Mouse (Mus musculus) embryonic facial prominence, embryonic 14.5 days (tissue): ENCODE measurements around the gene Itpka. TPM values are rescaled to one million over a fixed set of nuclear protein-coding genes. Genes with fewer than 3 reads are reported as not detected.
"Not testable (repeated sequence)": the region's sequence is repeated elsewhere in the genome, so short reads cannot be mapped to it uniquely, and the experiment has no call there.

Source experiments
- ATAC-seq: fragments of 200-750 bp; cut with Nextera tagmentation; 2 replicates; pipeline ENCODE4 v1.8.0; 2017; ENCODE audit warnings: low read depth, moderate number of reproducible peaks, moderate TSS enrichment
- DNase-seq: peaks from one replicate; pipeline ENCODE4 v3.0.0-alpha.2; 2015; ENCODE audit warnings: low spot score
- H3K27ac ChIP-seq: fragments of 300-500 bp; sonication (generic); replicated peaks from 2 replicates; pipeline ENCODE4 v1.5.1; 2014; ENCODE audit warnings: low read depth, mild to moderate bottlenecking, low read length, moderate library complexity
- H3K27me3 ChIP-seq: fragments of 300-500 bp; sonication (generic); replicated peaks from 2 replicates; pipeline ENCODE4 v1.6.1; 2014; ENCODE audit warnings: low read length; ENCODE audit not compliant: control insufficient read depth, insufficient read depth
- H3K36me3 ChIP-seq: fragments of 300-500 bp; sonication (generic); 2 replicates; pipeline ENCODE4 v1.6.1; 2014; ENCODE audit warnings: low read length, mixed read lengths; ENCODE audit not compliant: control insufficient read depth, insufficient read depth
- H3K4me1 ChIP-seq: fragments of 300-500 bp; sonication (generic); 2 replicates; pipeline ENCODE4 v1.6.1; 2014; ENCODE audit warnings: antibody characterized with exemption, low read length; ENCODE audit not compliant: control insufficient read depth, insufficient read depth
- H3K4me2 ChIP-seq: fragments of 300-500 bp; sonication (generic); 2 replicates; pipeline ENCODE4 v1.6.1; 2014; ENCODE audit warnings: low read depth, mild to moderate bottlenecking, low read length, moderate library complexity, mixed read lengths
- H3K4me3 ChIP-seq: fragments of 300-500 bp; sonication (generic); 2 replicates; pipeline ENCODE4 v1.5.1; 2014; ENCODE audit warnings: low read depth, mild to moderate bottlenecking, low read length
- H3K9ac ChIP-seq: fragments of 300-500 bp; sonication (generic); 2 replicates; pipeline ENCODE4 v1.6.1; 2014; ENCODE audit warnings: low read depth, mild to moderate bottlenecking, low read length, moderate library complexity, mixed read lengths
- H3K9me3 ChIP-seq: fragments of 300-500 bp; sonication (generic); 2 replicates; pipeline ENCODE4 v1.6.1; 2016; ENCODE audit warnings: low read length; ENCODE audit not compliant: control insufficient read depth
- WGBS: fragments of 180-500 bp; shearing (Covaris S2); extraction: QIAGEN DNeasy Blood & Tissue Kit; methylation state at CpG from one replicate; pipeline ENCODE4 v1.1.7; 2014; 5-methylcytosine and 5-hydroxymethylcytosine counted together
- polyA plus RNA-seq: library from polyadenylated mRNA; unstranded; fragments of >200 nt; fragmentation: Nextera tagmentation; extraction: Ambion mirVana; gene quantifications from 2 replicates; pipeline ENCODE4 v1.2.1, GENCODE M21; 2014

Gene Itpka
- polyA plus RNA-seq = 0.84 and 1.2 TPM in 2 replicates

GRCm38 (mm10) chr2:119741581-119742411 is at the start of gene Itpka:
Gene Itpka, plus strand, starts transcription at chr2:119742337.
- WGBS = 0% methylated on average over 16 of the region's 53 CpGs
- H3K4me2 ChIP-seq = peak within 1 kb of the TSS; percentile 100
- peak within 1 kb of the TSS; percentile 66 for H3K4me3 ChIP-seq
- ATAC-seq = peak; percentile 87
- H3K27me3 ChIP-seq = peaks cover 51% of the 10 kb centered on the region
- H3K4me1 ChIP-seq = peaks cover 15% of the 10 kb centered on the region; the same call in 1 of the 2 replicates
- H3K9me3 ChIP-seq = no peaks in the 10 kb centered on the region
- peak within 1 kb of the TSS; percentile 64 for H3K9ac ChIP-seq
- peak; percentile 83 for DNase-seq
- no peaks in the 10 kb centered on the region for H3K36me3 ChIP-seq
- 0 out of 2 replicates have a peak within 1 kb of the TSS, but pooled peaks have one; percentile 8 for H3K27ac ChIP-seq

- ATAC-seq (no peak), DNase-seq (no peak)
- H3K27ac ChIP-seq = no peak overlapping the region
- H3K4me1 ChIP-seq = no peaks in the 10 kb centered on the region
- no peak overlapping the region for H3K4me3 ChIP-seq
- no peak overlapping the region for H3K9ac ChIP-seq
- H3K9me3 ChIP-seq = no peaks in the 10 kb centered on the region
- H3K36me3 ChIP-seq = peaks cover 27% of the 10 kb centered on the region
- H3K4me2 ChIP-seq = no peak overlapping the region
- no peaks in the 10 kb centered on the region for H3K27me3 ChIP-seq
- WGBS = 97% methylated on average over 2 of the region's 2 CpGs
These were observed 47.3 kb upstream of the Itpka start for GRCm38 (mm10) chr2:119694826-119695225.

GRCm38 (mm10) chr2:119696111-119696510 is 46.0 kb upstream of the Itpka start:
- ATAC-seq = no peak
- Histone ChIP-seq H3K36me3 (peaks cover 32% of the 10 kb centered on the region), H3K4me2 (no peak overlapping the region), H3K4me3 (no peak overlapping the region), H3K27ac (no peak overlapping the region), H3K9me3 (no peaks in the 10 kb centered on the region), H3K9ac (no peak overlapping the region), H3K27me3 (no peaks in the 10 kb centered on the region), H3K4me1 (no peaks in the 10 kb centered on the region)
- DNase-seq = no peak
- 77% methylated on average over 1 of the region's 1 CpGs for WGBS

GRCm38 (mm10) chr2:119698472-119698871 is 43.7 kb upstream of the Itpka start:
- H3K9me3 ChIP-seq = no peaks in the 10 kb centered on the region
- no peak overlapping the region for H3K4me2 ChIP-seq
- H3K4me1 ChIP-seq = no peaks in the 10 kb centered on the region
- ATAC-seq (no peak), DNase-seq (no peak)
- no peaks in the 10 kb centered on the region for H3K27me3 ChIP-seq
- WGBS = 70% methylated on average over 2 of the region's 2 CpGs
- peaks cover 40% of the 10 kb centered on the region for H3K36me3 ChIP-seq
- no peak overlapping the region for H3K9ac ChIP-seq
- no peak overlapping the region for H3K27ac ChIP-seq
- no peak overlapping the region for H3K4me3 ChIP-seq

- Histone ChIP-seq H3K9ac (no peak overlapping the region), H3K4me2 (no peak overlapping the region), H3K4me1 (no peaks in the 10 kb centered on the region), H3K36me3 (peaks cover 40% of the 10 kb centered on the region; the same call in 1 of the 2 replicates), H3K27ac (no peak overlapping the region), H3K4me3 (no peak overlapping the region), H3K27me3 (no peaks in the 10 kb centered on the region), H3K9me3 (no peaks in the 10 kb centered on the region)
- 93% methylated on average over 3 of the region's 3 CpGs for WGBS
- ATAC-seq (no peak), DNase-seq (no peak)
These were observed 42.2 kb upstream of the Itpka start for GRCm38 (mm10) chr2:119699962-119700361.

- no peak for ATAC-seq
- H3K9ac ChIP-seq = no peak overlapping the region
- no peaks in the 10 kb centered on the region for H3K27me3 ChIP-seq
- H3K4me3 ChIP-seq = no peak overlapping the region
- peaks cover 65% of the 10 kb centered on the region for H3K36me3 ChIP-seq
- H3K27ac ChIP-seq = no peak overlapping the region
- H3K4me2 ChIP-seq = no peak overlapping the region
- DNase-seq = no peak
- no peaks in the 10 kb centered on the region for H3K4me1 ChIP-seq
- 91% methylated on average over 2 of the region's 2 CpGs for WGBS
- no peaks in the 10 kb centered on the region for H3K9me3 ChIP-seq
These were observed 39.0 kb upstream of the Itpka start for GRCm38 (mm10) chr2:119703171-119703570.

- peaks cover 78% of the 10 kb centered on the region for H3K36me3 ChIP-seq
- no peak overlapping the region for H3K4me3 ChIP-seq
- H3K9ac ChIP-seq = no peak overlapping the region
- WGBS = 92% methylated on average over 3 of the region's 3 CpGs
- no peak overlapping the region for H3K27ac ChIP-seq
- H3K27me3 ChIP-seq = no peaks in the 10 kb centered on the region
- ATAC-seq = no peak
- H3K9me3 ChIP-seq = no peaks in the 10 kb centered on the region
- no peak for DNase-seq
- H3K4me1 ChIP-seq = no peaks in the 10 kb centered on the region
- H3K4me2 ChIP-seq = no peak overlapping the region
These were observed 34.5 kb upstream of the Itpka start for GRCm38 (mm10) chr2:119707676-119708075.

GRCm38 (mm10) chr2:119710011-119710410 is 32.1 kb upstream of the Itpka start:
- DNase-seq = no peak
- no peak for ATAC-seq
- no peaks in the 10 kb centered on the region for H3K9me3 ChIP-seq
- no peak overlapping the region for H3K27ac ChIP-seq
- H3K4me3 ChIP-seq = no peak overlapping the region
- H3K4me1 ChIP-seq = no peaks in the 10 kb centered on the region
- 88% methylated on average over 3 of the region's 3 CpGs for WGBS
- H3K9ac ChIP-seq = no peak overlapping the region
- no peaks in the 10 kb centered on the region for H3K27me3 ChIP-seq
- H3K4me2 ChIP-seq = no peak overlapping the region
- H3K36me3 ChIP-seq = peaks cover 73% of the 10 kb centered on the region

GRCm38 (mm10) chr2:119715868-119716267 is 26.3 kb upstream of the Itpka start:
- DNase-seq, ATAC-seq, H3K4me3 ChIP-seq, H3K27ac ChIP-seq, H3K9ac ChIP-seq, H3K4me1 ChIP-seq, H3K27me3 ChIP-seq, H3K9me3 ChIP-seq, H3K4me2 ChIP-seq: not testable (repeated sequence)
- WGBS = 89% methylated on average over 2 of the region's 2 CpGs
- H3K36me3 ChIP-seq = peaks cover 78% of the 10 kb centered on the region
